Mouse (Mus musculus) MEL (cell line): ENCODE measurements around the gene Ssxa1. TPM values are rescaled to one million over a fixed set of nuclear protein-coding genes. Genes with fewer than 3 reads are reported as not detected.

Experiments
- polyA plus RNA-seq, 2 experiments: library from polyadenylated mRNA; stranded (reverse) in 1 of 2; unstranded in 1 of 2; fragments of >175 nt in 1 of 2; fragments of >200 nt in 1 of 2; gene quantifications; 2 replicates each; pipeline versions ENCODE4 v1.2.1 to v1.2.4; 2012; ENCODE audit warnings: low replicate concordance in 2 of 2, low read depth in 1 of 2; ENCODE audit not compliant: insufficient read length in 2 of 2, insufficient read depth in 1 of 2, missing spikeins in 1 of 2
- total RNA-seq: library from RNA; depleted of rRNA; stranded (reverse); fragments of 300-350 nt; gene quantifications from 2 replicates; pipeline ENCODE4 v1.2.3, GENCODE M21; 2012; rRNA removed

Gene Ssxa1
- total and polyA plus RNA-seq, 3 experiments, result not detected

Other genes starting within 250 kb of the Ssxa1 start
- 0.27 TPM in 1 of 2 replicates, not detected in the other for gene Timp1, start 245.7 kb upstream of the Ssxa1 start, total RNA-seq
- under 1 TPM in 1 of 2 experiments, not detected in 1; 0.49 TPM for gene Timp1, start 245.7 kb upstream of the Ssxa1 start, polyA plus RNA-seq
- 0.08 TPM in 1 of 2 replicates, not detected in the other for gene Syn1, start 194.8 kb upstream of the Ssxa1 start, total RNA-seq
- under 1 TPM in 1 of 2 experiments, not detected in 1; 0.22 TPM for gene Syn1, start 194.8 kb upstream of the Ssxa1 start, polyA plus RNA-seq
- 2.0 and 2.6 TPM in 2 replicates for gene Cfp, start 184.3 kb upstream of the Ssxa1 start, total RNA-seq
- gene Cfp, start 184.3 kb upstream of the Ssxa1 start, polyA plus RNA-seq, result 10 to 100 TPM in 1 of 2 experiments, not detected in 1; 11.4 TPM
- gene Elk1, start 165.2 kb upstream of the Ssxa1 start, total RNA-seq, result 5.4 and 6.1 TPM in 2 replicates
- gene Elk1, start 165.2 kb upstream of the Ssxa1 start, polyA plus RNA-seq, result 10 to 100 TPM in 1 of 2 experiments, not detected in 1; 12.5 TPM
- 62.3 and 78.8 TPM in 2 replicates for gene Uxt, start 153.8 kb upstream of the Ssxa1 start, total RNA-seq
- 10 to 100 TPM in 1 of 2 experiments, not detected in 1; 88.8 TPM for gene Uxt, start 153.8 kb upstream of the Ssxa1 start, polyA plus RNA-seq
- 5.1 and 5.7 TPM in 2 replicates for gene Zfp182, start 53.5 kb upstream of the Ssxa1 start, total RNA-seq
- 1 to 10 TPM in 1 of 2 experiments, not detected in 1; 4.5 TPM for gene Zfp182, start 53.5 kb upstream of the Ssxa1 start, polyA plus RNA-seq
- not detected in 2 replicates for gene Spaca5, start 47.4 kb upstream of the Ssxa1 start, total RNA-seq
- not detected for gene Spaca5, start 47.4 kb upstream of the Ssxa1 start, polyA plus RNA-seq
- not detected in 2 replicates for gene Zfp300, start 26.3 kb upstream of the Ssxa1 start, total RNA-seq
- not detected for gene Zfp300, start 26.3 kb upstream of the Ssxa1 start, polyA plus RNA-seq
- not detected in 2 replicates for gene Gm21876, start 59.8 kb downstream of the Ssxa1 start, total RNA-seq
- not detected for gene Gm21876, start 59.8 kb downstream of the Ssxa1 start, polyA plus RNA-seq